Mouse (Mus musculus) splenic B cell, adult 2 months (primary cell): ENCODE measurements around the gene Bcam.

Experiments used
- DNase-seq: peaks from one replicate; pipeline ENCODE4 v3.0.0-alpha.2; 2011; ENCODE audit warnings: low read depth, low spot score
- H3K27me3 ChIP-seq: 2 replicates; pipeline ENCODE4 v1.6.1; 2012; ENCODE audit warnings: mild to moderate bottlenecking, low read length, moderate library complexity, mixed read lengths; ENCODE audit not compliant: control insufficient read depth, poor library complexity, insufficient read depth, severe bottlenecking
- H3K36me3 ChIP-seq: 2 replicates; pipeline ENCODE4 v1.6.1; 2012; ENCODE audit warnings: mild to moderate bottlenecking, low read length, moderate library complexity, mixed read lengths; ENCODE audit not compliant: control insufficient read depth, poor library complexity, insufficient read depth, severe bottlenecking

Gene Bcam

DNA sequence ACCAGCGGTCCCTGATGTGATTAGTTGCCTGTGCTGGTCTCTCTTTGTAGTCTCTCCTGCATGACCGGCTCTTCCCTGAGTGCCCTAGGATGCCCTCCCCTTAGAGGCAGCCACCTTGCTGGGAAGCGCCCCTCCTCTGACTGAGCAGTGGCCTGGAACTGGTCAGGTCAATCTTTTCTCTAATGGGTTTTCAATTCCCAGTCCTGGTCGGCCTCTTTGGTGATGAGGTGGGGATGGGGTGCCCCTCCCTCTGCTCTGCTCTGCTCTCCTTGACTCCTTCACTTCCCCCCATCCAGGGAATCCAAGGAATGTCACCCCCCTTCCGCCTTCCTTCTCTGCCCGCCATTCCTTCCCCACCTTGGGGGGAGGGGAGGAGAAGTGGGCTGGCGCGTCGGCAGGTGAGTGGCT lies at the start of gene Bcam:
Gene Bcam, minus strand, starts transcription at position 33 of the 408 bp plus-strand sequence.
- no peaks in the 10 kb centered on the region for H3K36me3 ChIP-seq
- no peaks in the 10 kb centered on the region; the same call in 1 of the 2 replicates for H3K27me3 ChIP-seq
- no peak for DNase-seq

DNA sequence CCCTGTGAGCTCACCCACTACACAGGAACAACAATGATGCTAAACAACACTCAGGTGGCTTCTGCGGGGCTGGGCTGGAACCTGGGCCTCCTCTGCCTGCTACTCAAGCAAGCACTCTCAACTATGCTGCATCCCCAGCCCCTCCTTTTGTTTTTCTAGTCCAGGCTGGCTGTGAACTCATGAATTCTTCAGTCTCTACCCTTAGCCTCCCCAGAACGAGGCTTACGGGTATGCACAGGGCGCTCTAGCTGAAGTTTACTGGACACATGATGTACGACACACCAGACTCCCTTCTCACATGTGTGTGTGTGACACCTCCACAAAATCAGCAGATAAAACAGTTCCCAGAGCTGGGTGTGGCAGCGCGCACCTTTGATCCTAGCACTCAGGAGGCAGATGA lies 48.1 kb upstream of the Bcam start:
- no peaks in the 10 kb centered on the region for H3K27me3 ChIP-seq
- no peak for DNase-seq

DNA sequence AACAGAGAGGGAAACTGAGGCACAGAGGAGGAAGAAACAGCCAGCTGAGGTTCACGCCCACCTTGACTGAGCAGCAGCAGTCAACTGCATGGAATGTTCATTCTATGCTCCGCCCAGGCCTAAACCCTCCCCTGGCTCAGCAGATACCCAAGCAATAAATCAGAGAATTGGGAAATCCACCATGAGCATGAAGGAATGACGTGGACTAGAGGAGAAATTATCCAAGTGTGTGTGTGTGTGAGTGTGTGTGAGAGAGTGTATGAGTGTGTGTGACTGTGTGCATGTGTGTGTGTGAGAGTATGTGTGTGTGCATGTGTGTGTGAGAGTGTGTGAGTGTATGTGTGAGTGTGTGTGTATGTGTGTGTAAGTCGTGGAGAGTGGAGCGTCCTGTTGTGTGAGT lies 47.6 kb upstream of the Bcam start:
- H3K27me3 ChIP-seq, result no peaks in the 10 kb centered on the region
- peaks cover 1% of the 10 kb centered on the region; the same call in 1 of the 2 replicates for H3K36me3 ChIP-seq
- DNase-seq, result no peak

More for the DNA sequence above, 48.1 kb upstream of the Bcam start:
- peaks cover 1% of the 10 kb centered on the region; the same call in 1 of the 2 replicates for H3K36me3 ChIP-seq

DNA sequence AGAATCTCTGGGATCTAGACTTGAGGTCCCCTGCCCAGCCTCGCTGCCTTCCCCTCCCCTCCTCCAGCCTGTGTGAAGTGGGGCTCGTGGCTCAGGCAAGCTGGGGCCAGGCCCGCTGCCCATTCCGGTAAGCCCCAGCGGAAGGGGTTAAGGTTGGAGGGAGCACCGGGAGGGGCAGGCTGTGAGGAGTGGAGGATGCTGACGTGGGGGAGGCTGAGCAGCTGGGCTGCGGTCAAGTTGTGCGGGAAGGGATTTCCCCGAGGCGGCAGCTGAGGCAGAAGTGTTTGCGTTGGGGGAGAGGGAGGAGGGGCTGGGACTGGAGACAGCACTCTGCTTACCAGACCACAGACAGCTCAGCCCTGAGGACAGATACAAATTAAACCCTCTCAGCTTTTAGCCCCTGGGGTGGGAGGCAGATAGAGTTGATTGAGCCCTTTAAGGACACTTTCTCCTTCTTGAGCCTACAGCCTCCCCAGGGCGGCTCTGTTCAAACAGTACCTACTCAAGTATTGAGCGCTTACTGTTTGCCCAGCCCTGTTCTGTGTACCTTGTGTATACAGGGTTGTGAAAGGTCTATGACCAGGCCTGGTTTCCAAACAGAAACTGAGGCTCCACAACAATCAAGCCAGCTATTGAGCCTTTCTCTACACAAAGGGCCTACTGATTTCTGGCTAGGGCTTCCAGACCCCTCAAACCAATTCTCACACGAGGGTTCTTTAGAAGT lies 46.7 kb upstream of the Bcam start:
- H3K36me3 ChIP-seq, result peaks cover 1% of the 10 kb centered on the region; the same call in 1 of the 2 replicates
- H3K27me3 ChIP-seq, result no peaks in the 10 kb centered on the region
- DNase-seq, result peak; percentile 96

DNA sequence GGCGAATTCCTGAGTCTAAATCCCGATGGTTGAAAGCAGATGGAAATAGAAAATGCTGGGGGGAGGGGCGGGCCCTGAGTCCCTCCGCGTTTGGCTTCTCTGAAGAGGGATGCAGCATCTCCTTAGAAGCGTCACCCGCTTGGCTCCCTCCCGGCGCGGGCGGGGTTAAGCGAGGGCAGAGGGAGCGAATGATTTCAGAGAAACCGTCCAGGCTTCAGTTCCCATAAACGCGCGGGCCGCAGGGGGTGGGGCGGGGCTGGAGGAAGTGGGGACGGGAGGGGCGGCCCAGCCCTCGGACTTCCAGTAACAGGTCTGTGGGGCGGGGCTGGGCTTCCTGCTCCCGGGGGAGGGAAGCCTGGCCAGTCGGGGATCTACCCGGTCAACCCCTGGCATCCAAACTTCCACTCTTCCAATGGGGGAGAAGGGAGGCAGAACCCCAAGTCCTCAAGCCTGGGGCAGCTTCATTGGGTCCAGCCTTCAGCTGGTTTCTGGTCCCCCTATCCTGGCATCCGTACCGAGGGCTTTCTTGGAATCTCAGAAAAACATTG lies 45.5 kb upstream of the Bcam start:
- no peaks in the 10 kb centered on the region for H3K27me3 ChIP-seq
- peak; percentile 84 for DNase-seq
- H3K36me3 ChIP-seq, result peaks cover 11% of the 10 kb centered on the region; the same call in 1 of the 2 replicates

DNA sequence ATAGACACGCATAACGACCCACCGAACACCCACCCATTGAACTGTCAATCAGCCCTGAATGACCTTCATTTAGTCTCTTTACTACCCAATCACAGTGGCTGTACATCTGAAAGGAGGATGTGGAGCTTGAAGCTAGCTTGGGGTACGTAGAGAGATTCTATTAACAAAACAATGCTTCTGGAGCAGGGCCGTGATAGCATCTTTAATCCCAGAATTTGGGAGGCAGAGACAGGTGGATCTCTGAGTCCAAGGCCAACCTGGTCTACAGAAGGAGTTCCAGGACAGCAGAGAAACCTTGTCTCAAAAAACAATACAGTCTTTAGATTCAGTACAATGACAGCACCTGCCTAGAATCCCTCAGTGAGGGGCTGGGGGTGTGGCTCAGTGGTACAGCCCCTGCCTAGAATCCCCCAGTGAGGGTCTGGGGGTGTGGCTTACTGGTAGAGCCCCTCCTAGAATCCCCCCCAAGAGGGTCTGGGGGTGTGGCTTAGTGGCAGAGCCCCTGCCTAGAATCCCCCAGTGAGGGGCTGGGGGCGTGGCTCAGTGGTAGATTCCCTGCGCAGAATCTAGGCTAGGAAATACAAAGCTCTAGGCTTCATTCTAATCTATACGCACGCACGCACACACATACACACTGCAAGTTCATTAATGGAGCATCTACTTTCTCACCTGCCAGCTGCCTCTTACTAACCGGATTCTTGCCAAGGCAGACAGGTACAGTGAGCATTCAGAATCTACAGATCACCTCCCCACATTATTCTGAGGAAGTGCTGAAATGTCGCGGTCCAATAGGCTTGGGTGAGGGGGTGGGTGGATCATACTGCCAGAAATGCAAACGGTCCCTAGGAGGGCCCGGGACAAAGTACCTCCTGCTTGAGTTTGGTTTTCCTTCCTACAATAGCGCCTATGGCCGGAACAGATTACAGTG lies 44.7 kb upstream of the Bcam start:
- DNase-seq, result peak; percentile 67
- Histone ChIP-seq H3K27me3 (no peaks in the 10 kb centered on the region), H3K36me3 (peaks cover 14% of the 10 kb centered on the region)

DNA sequence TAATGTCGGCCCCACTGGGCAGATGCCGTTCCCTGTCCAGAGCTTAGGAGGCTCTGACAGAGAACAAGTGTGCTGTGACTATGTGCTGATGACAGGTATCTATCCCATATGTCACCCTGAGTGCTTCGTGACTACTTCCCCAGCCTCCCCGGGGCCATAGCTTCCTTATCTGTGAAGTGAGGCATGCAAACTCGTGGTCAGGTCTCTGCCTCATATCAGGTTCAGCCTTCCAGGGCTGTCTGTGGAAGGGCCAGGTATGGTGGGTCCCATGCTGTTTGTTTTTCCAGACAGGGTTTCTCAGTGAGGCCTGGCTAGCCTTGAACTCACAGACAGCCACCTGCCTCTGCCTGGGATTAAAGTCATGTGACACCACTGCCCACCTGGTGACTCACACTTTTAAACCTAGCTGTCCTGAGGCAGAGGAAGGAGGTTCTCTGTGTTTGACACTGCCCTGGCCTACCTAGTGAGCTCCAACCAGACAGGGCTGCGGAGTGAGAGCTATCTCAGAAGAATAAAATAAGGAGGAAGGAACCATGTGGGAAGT lies 42.8 kb upstream of the Bcam start:
- peak; percentile 54 for DNase-seq
- H3K27me3 ChIP-seq, result no peaks in the 10 kb centered on the region
- peaks cover 27% of the 10 kb centered on the region for H3K36me3 ChIP-seq

DNA sequence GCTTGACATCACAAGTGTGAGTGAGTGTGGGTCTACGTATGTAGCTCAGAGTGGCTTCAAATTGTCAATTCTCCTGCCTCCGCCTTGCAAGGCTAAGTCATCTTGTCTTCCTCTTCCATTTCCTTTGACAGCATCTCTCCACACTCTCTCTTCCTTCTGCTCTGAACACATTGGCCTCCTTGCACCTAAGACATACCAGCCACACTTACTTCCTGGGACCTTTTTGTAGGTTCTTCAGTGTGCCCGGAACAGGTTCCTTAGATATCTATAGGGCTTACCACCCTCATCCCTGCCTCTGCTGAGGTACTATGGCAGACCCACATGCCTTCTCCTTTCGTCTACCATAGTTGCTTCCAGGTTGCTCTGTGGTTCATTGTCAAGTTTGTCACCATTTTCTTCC lies 42.3 kb upstream of the Bcam start:
- no peak for DNase-seq
- H3K36me3 ChIP-seq, result peaks cover 27% of the 10 kb centered on the region

DNA sequence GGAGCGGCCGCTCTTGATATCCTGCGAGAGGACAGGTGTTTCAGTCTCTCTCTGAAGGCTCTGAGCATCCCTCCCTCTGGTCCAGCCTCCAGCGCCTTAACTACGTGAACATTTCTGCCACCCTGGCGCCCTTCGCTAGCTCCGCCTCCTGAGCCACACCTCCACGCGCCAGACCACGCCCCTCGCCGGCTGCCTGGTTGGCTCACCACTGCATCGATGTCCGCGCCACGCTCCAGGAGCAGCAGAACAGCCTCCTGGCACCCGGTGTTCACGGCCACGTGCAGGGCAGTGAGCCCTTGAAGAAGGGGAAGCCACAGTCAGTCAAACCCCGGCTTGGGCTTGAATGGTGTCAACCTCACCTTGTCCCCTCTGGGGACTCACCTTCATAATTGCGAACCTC lies 40.3 kb upstream of the Bcam start:
- DNase-seq, result peak; percentile 56
- H3K36me3 ChIP-seq, result peaks cover 27% of the 10 kb centered on the region
- no peaks in the 10 kb centered on the region for H3K27me3 ChIP-seq

More for the DNA sequence above, 42.3 kb upstream of the Bcam start:
- no peaks in the 10 kb centered on the region for H3K27me3 ChIP-seq

DNA sequence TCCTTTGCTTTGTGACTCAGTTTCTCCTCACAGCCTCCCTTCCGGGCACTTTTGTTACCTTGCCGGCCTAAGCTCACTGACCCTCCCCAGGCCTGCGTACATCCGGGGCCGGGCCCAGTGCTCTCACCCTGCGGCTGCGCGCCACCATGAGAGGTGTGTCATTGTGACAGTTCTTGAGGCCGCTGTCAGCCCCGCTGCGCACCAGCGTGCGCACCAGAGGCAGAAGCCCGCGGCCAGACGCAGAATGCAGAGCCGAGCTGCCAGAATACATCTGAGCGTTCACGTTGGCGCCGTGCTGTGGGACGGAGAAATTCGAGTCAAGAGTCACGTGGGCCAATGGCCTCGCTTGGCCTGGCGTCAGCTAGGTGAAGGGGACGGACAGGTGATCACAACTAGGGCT lies 38.6 kb upstream of the Bcam start:
- Histone ChIP-seq H3K36me3 (peaks cover 27% of the 10 kb centered on the region), H3K27me3 (no peaks in the 10 kb centered on the region)
- no peak for DNase-seq

DNA sequence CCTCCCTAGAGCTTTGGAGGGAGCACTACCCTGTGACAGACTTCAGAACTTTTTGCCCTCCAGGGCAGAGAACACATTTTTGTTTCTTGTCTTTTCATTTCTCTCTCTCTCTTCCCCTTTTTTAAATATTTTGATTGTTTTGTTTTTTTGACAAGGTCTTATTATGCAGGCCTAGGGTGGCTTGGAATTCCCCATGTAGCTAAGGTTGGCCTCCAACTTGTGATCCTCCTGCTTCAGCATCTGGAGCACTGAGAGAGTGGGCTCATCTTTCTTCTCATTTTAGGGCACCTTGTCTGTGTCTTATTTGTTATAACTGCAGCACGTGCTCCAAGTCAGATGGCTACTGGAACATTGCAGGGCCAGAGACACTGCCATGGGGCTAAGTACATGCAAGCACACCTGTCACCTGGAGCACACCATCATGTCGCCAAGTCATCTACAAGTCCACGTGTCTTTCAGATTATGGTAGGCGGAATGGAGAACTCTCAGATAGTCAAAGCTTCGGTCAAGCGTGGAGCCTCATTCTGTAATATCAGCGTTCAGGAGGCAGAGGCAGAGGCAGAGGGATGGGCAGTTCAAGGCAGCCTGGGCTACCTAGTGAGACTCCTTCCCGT lies 35.6 kb upstream of the Bcam start:
- Histone ChIP-seq H3K36me3 (peaks cover 18% of the 10 kb centered on the region), H3K27me3 (no peaks in the 10 kb centered on the region)
- DNase-seq, result peak; percentile 74

DNA sequence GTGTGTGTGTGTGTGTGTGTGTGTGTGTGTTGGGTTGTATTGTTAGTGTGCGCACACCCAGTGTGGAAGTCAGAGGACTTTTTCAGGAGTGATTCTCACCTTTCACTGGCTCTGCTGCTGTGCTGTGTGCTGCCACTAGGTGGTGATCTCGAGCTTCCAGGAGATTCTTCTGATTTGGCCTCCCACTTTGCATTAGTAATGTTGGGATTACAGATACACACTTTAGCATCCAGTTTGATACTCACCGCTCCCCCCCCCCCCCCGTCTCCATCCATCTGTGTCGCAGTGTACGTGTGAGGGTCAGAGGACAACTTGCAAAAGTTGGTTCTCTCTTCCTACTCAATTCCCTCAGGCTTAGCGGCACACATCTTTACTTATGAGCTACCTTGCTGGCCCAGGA lies 32.2 kb upstream of the Bcam start:
- H3K36me3 ChIP-seq, result no peaks in the 10 kb centered on the region
- peak; percentile 84 for DNase-seq
- no peaks in the 10 kb centered on the region for H3K27me3 ChIP-seq

DNA sequence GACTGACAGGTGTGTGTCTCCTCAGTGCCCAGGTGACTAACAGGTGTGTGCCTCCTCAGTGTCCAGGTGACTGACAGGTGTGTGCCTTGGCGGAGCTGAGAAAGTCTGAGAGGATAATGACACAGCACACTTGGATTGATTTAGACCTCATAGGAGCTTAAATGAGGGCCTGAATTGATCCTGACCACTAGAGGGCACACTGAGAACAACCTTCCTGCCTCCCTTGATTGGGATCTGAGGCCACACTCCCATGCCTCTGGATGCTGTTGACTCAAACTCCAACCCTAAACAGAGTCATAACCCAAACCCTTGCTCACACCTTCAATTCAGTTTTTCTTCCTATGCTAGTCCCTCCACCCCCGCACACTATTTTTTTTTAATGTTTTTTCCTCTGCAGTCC lies 29.9 kb upstream of the Bcam start:
- Histone ChIP-seq H3K36me3 (no peaks in the 10 kb centered on the region), H3K27me3 (0 out of 2 replicates have a peak, but pooled peaks cover 2% of the 10 kb centered on the region)
- peak; percentile 74 for DNase-seq
